Mouse (Mus musculus) ES-Bruce4 (cell line): Measurements from ENCODE around the gene Gm20905. TPM values are rescaled to one million over a fixed set of nuclear protein-coding genes. Genes with fewer than 3 reads are reported as not detected.
"Not testable (repeated sequence)": the region's sequence is repeated elsewhere in the genome, so short reads cannot be mapped to it uniquely, and the experiment has no call there.

Experiments used
- H3K27ac ChIP-seq: 2 replicates; pipeline ENCODE4 v1.5.1; 2012; ENCODE audit warnings: low read length, inconsistent platforms; ENCODE audit not compliant: insufficient read depth
- H3K27me3 ChIP-seq: 2 replicates; pipeline ENCODE4 v1.6.1; 2012; ENCODE audit warnings: mild to moderate bottlenecking, low read length, inconsistent platforms; ENCODE audit not compliant: control insufficient read depth, poor library complexity, insufficient read depth, severe bottlenecking
- H3K36me3 ChIP-seq: 2 replicates; pipeline ENCODE4 v1.6.1; 2012; ENCODE audit warnings: inconsistent platforms, mild to moderate bottlenecking, low read length, moderate library complexity; ENCODE audit not compliant: control insufficient read depth, poor library complexity, insufficient read depth, severe bottlenecking
- H3K4me1 ChIP-seq: one replicate; pipeline ENCODE4 v1.8.1; 2011; ENCODE audit warnings: low read length; ENCODE audit not compliant: control insufficient read depth, insufficient read depth
- H3K4me3 ChIP-seq: 2 replicates; pipeline ENCODE4 v1.5.1; 2011; ENCODE audit warnings: low read depth, mild to moderate bottlenecking, low read length
- H3K9ac ChIP-seq: 2 replicates; pipeline ENCODE4 v1.6.1; 2012; ENCODE audit warnings: low read depth, mild to moderate bottlenecking, inconsistent platforms; ENCODE audit not compliant: poor library complexity, severe bottlenecking
- H3K9me3 ChIP-seq: replicated peaks from 2 replicates; pipeline ENCODE4 v1.6.1; 2012; ENCODE audit warnings: mild to moderate bottlenecking, low read length, inconsistent platforms; ENCODE audit not compliant: control insufficient read depth, poor library complexity, insufficient read depth, severe bottlenecking
- polyA plus RNA-seq: library from polyadenylated mRNA; stranded (reverse); fragments of >200 nt; gene quantifications from 2 replicates; pipeline ENCODE4 v1.2.4, GENCODE M21; 2011; ENCODE audit warnings: low read depth; ENCODE audit not compliant: missing spikeins, insufficient read depth, insufficient read length

Gene Gm20905
- not detected in 2 replicates for polyA plus RNA-seq

GRCm38 (mm10) chrY:37259503-37259902 is at the start of gene Gm20905:
Gene Gm20905, minus strand, starts transcription at chrY:37259603.
- H3K27me3 ChIP-seq, H3K4me1 ChIP-seq, H3K9me3 ChIP-seq, H3K27ac ChIP-seq, H3K9ac ChIP-seq, H3K4me3 ChIP-seq, H3K36me3 ChIP-seq: not testable (repeated sequence)
